ENCODE assay signal across 27 mouse cellular contexts in genomic region chr1:35702585-35702984, GRCm38 (mm10).
"Had no signal": no experiment of that assay in that cellular context is flagged by ENCODE, and none has a peak within 500 bp of the region (broad histone marks: within the 10 kb centered on the region; RNA-seq: fewer than 3 reads in every experiment).

No protein-coding gene starts in this region.

- ATAC-seq: forebrain, embryonic 16.5 days; inflammation-experienced regulatory T-cells, adult 6 months had no signal

- H3K36me3 ChIP-seq: heart, embryonic 13.5 days; heart, embryonic 15.5 days; hindbrain, embryonic 13.5 days; hindbrain, embryonic 15.5 days; kidney, embryonic 15.5 days; limb, embryonic 10.5 days; limb, embryonic 12.5 days; liver, embryonic 13.5 days had no signal

- H3K4me2 ChIP-seq: heart, embryonic 11.5 days; heart, embryonic 13.5 days; heart, embryonic 15.5 days; hindbrain, embryonic 13.5 days; hindbrain, embryonic 15.5 days; kidney, embryonic 15.5 days; limb, embryonic 12.5 days; liver, embryonic 11.5 days; liver, embryonic 13.5 days had no signal

- H3K9ac ChIP-seq: heart, embryonic 13.5 days; heart, embryonic 15.5 days; hindbrain, embryonic 13.5 days; hindbrain, embryonic 15.5 days; kidney, embryonic 15.5 days; limb, embryonic 12.5 days; liver, embryonic 13.5 days had no signal

- H3K27me3 ChIP-seq: heart, embryonic 15.5 days; hindbrain, embryonic 13.5 days; hindbrain, embryonic 15.5 days; kidney, embryonic 15.5 days; liver, embryonic 13.5 days had no signal

- H3K4me3 ChIP-seq: gastrocnemius, adult 2 months; heart, adult 2 months; heart, embryonic 13.5 days; heart, embryonic 15.5 days; hindbrain, embryonic 13.5 days; hindbrain, embryonic 15.5 days; kidney, embryonic 15.5 days; layer of hippocampus, adult 2 months; left cerebral cortex, adult 2 months; limb, embryonic 10.5 days; limb, embryonic 12.5 days; liver, embryonic 13.5 days had no signal

- H3K9me3 ChIP-seq: heart, embryonic 13.5 days; heart, embryonic 15.5 days; hindbrain, embryonic 13.5 days; hindbrain, embryonic 15.5 days; kidney, embryonic 15.5 days; limb, embryonic 10.5 days; limb, embryonic 12.5 days; liver, embryonic 13.5 days had no signal

- DNase-seq: gastrocnemius, adult 2 months; gastrocnemius, postnatal 10 days; gastrocnemius, postnatal 25 days; heart, adult 2 months; heart, postnatal 14 days; heart, postnatal 4 days; kidney, adult 11 months; kidney, adult 2 months; kidney, adult 9 months; kidney, postnatal 14 days; kidney, postnatal 4 days; liver; liver, embryonic 13.5 days had no signal

- H3K4me1 ChIP-seq: heart, embryonic 13.5 days; heart, embryonic 15.5 days; kidney, embryonic 15.5 days; limb, embryonic 10.5 days; limb, embryonic 12.5 days; liver, embryonic 13.5 days had no signal

- H3K27ac ChIP-seq: gastrocnemius, adult 2 months; heart, adult 2 months; heart, embryonic 13.5 days; heart, embryonic 15.5 days; hindbrain, embryonic 13.5 days; hindbrain, embryonic 15.5 days; kidney, embryonic 15.5 days; kidney, postnatal 0 days; layer of hippocampus, adult 2 months; left cerebral cortex, adult 2 months; limb, embryonic 10.5 days; limb, embryonic 12.5 days; liver, embryonic 13.5 days had no signal
